9 mouse cellular contexts compared by ENCODE assay signal in the genomic region with DNA sequence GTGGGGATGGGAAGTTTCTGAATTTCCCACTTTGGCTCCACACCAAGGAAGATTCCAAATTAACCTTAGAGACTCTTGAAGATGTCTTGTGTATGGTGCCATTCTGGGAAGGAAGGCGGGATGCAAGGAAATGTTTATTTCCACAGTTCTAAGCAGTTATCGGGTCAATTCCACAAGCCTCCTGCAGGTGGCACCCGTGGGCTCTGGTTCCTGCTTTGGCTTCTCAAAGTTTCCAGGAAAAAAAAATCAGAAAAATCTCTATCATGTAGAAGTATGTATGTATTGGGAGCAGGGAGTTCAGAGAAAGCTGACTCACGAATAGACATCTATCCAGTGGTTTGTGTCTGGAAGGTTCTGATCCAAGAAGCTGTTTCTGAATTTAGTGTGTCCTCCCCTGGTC. TPM values are rescaled to one million over a fixed set of nuclear protein-coding genes. Genes with fewer than 3 reads are reported as not detected.
DNase-seq lines count a peak whose midpoint lies in the region; ATAC-seq and TF ChIP-seq lines count a peak whose summit lies in the region.
"Had no signal": no experiment of that assay in that cellular context is flagged by ENCODE, and none has a peak within 500 bp of the region (broad histone marks: within the 10 kb centered on the region; RNA-seq: fewer than 3 reads in every experiment).

No protein-coding gene starts in this region.

- no peak overlapping the region for H3K4me2 ChIP-seq in forebrain, embryonic 13.5 days
- H3K4me2 ChIP-seq: neural tube, embryonic 12.5 days had no signal

- intact Hi-C loops in left cerebral cortex, adult 2 months (cut with DNase I) = loop anchor here (1.0 kb wide), 1 partner anchor 130 kb away; no protein-coding TSS in a partner anchor
- intact Hi-C loops in gastrocnemius, postnatal 36 days (cut with DNase I) = loop anchor here (2.0 kb wide), 1 partner anchor 133 kb away; no protein-coding TSS in a partner anchor

- H3K4me1 ChIP-seq in forebrain, embryonic 10.5 days = no peaks in the 10 kb centered on the region
- H3K4me1 ChIP-seq in forebrain, embryonic 13.5 days = no peaks in the 10 kb centered on the region
- no peaks in the 10 kb centered on the region for H3K4me1 ChIP-seq in G1E (ENCODE audit: insufficient read depth, low read depth, low read length)
- H3K4me1 ChIP-seq: neural tube, embryonic 12.5 days had no signal

- no peak overlapping the region for H3K4me3 ChIP-seq in forebrain, embryonic 10.5 days
- no peak overlapping the region for H3K4me3 ChIP-seq in forebrain, embryonic 13.5 days
- H3K4me3 ChIP-seq in left cerebral cortex, adult 2 months = no peak overlapping the region
- no peak overlapping the region for H3K4me3 ChIP-seq in G1E (ENCODE audit: low read depth, low read length)
- H3K4me3 ChIP-seq: neural tube, embryonic 12.5 days had no signal

- peak; percentile 90 for TF ChIP-seq CTCF in left cerebral cortex, adult 2 months (IDR thresholded peaks at IDR 0.05)
- peak; percentile 51 for TF ChIP-seq CTCF in G1E (IDR thresholded peaks at IDR 0.05; ENCODE audit: low read depth, low read length)

- DNase-seq in forebrain, embryonic 10.5 days (ENCODE audit: extremely low spot score, low spot score) = peak; percentile 44
- peak; percentile 33 to 48 for DNase-seq in left cerebral cortex, adult 2 months (ENCODE audit: extremely low spot score in 1 of 2, low spot score in 2 of 2)
- DNase-seq in left cerebral cortex, adult 11 months (ENCODE audit: low spot score) = no peak
- DNase-seq in G1E (ENCODE audit: low spot score) = no peak
- DNase-seq in embryo, embryonic 11 days = peak; percentile 66
- DNase-seq in mesoderm, embryonic 11.5 days (ENCODE audit: low read depth, low spot score) = peak; percentile 69
- DNase-seq in gastrocnemius, postnatal 36 days = no peak

- no peaks in the 10 kb centered on the region for H3K36me3 ChIP-seq in forebrain, embryonic 10.5 days (replicated peaks)
- H3K36me3 ChIP-seq in forebrain, embryonic 13.5 days (ENCODE audit: poor library complexity, severe bottlenecking) = no peaks in the 10 kb centered on the region
- no peaks in the 10 kb centered on the region for H3K36me3 ChIP-seq in G1E (replicated peaks)
- H3K36me3 ChIP-seq: neural tube, embryonic 12.5 days had no signal

- 1% methylated on average over 4 of the region's 4 CpGs for WGBS in forebrain, embryonic 10.5 days
- WGBS in forebrain, embryonic 13.5 days = 2% methylated on average over 4 of the region's 4 CpGs

- no peak for ATAC-seq in forebrain, embryonic 13.5 days
- ATAC-seq in G1E (ENCODE audit: extremely low read depth, insufficient number of reproducible peaks, low FRiP score, poor library complexity, severe bottlenecking) = no peak

- no peak overlapping the region for H3K27ac ChIP-seq in forebrain, embryonic 10.5 days
- H3K27ac ChIP-seq in forebrain, embryonic 13.5 days = no peak overlapping the region
- H3K27ac ChIP-seq in left cerebral cortex, adult 2 months = no peak overlapping the region
- H3K27ac ChIP-seq: neural tube, embryonic 12.5 days had no signal

- no peaks in the 10 kb centered on the region for H3K9me3 ChIP-seq in forebrain, embryonic 10.5 days
- no peaks in the 10 kb centered on the region for H3K9me3 ChIP-seq in forebrain, embryonic 13.5 days (replicated peaks)
- no peaks in the 10 kb centered on the region for H3K9me3 ChIP-seq in G1E (replicated peaks)
- H3K9me3 ChIP-seq: neural tube, embryonic 12.5 days had no signal

- peaks cover 100% of the 10 kb centered on the region for H3K27me3 ChIP-seq in forebrain, embryonic 10.5 days (ENCODE audit: poor library complexity, severe bottlenecking)
- H3K27me3 ChIP-seq in forebrain, embryonic 13.5 days = peaks cover 95% of the 10 kb centered on the region
- H3K27me3 ChIP-seq in G1E (ENCODE audit: insufficient read depth, low read length) = peaks cover 5% of the 10 kb centered on the region; the same call in 1 of the 2 replicates

- no peak overlapping the region for H3K9ac ChIP-seq in forebrain, embryonic 13.5 days
- H3K9ac ChIP-seq: neural tube, embryonic 12.5 days had no signal

RNA-seq across cellular contexts. Expression of gene Hmx1, which starts 9.1 kb away (rescaled TPM):
- polyA plus RNA-seq in forebrain, embryonic 10.5 days (2016; fragmentation: Nextera tagmentation; extraction: Ambion mirVana) = 0.38 and 0.69 TPM in 2 replicates
- polyA plus RNA-seq in forebrain, embryonic 13.5 days (2015; fragmentation: Nextera tagmentation; extraction: Ambion mirVana) = not detected in 2 replicates
- not detected for total RNA-seq in left cerebral cortex, adult 2 months (2021)
- total RNA-seq in G1E (2014; fragmentation: Nextera tagmentation) (not detected in 2 replicates), G1E (2017) (not detected in 2 replicates)
- not detected in 2 replicates for polyA plus RNA-seq in G1E (2012)
- not detected for total RNA-seq in gastrocnemius, postnatal 36 days (2021)

Comparison
In these comparisons a context has a peak if more than half of its experiments do, and no peak if none do; other contexts are left out.
1. DNase-seq: peak in forebrain, embryonic 10.5 days (single experiment), left cerebral cortex, adult 2 months (2 of 2), embryo, embryonic 11 days (single experiment) and mesoderm, embryonic 11.5 days (single experiment); none in left cerebral cortex, adult 11 months (single experiment), G1E (single experiment) and gastrocnemius, postnatal 36 days (0 of 2).